Mouse (Mus musculus) frontal cortex, adult 2 months (tissue): ENCODE results near the gene Trak1. TPM values are rescaled to one million over a fixed set of nuclear protein-coding genes. Genes with fewer than 3 reads are reported as not detected.

Experiments
- DNase-seq, 2 experiments: peaks; one replicate each; pipeline ENCODE4 v3.0.0; 2022; ENCODE audit warnings: low spot score in 1 of 2; ENCODE audit errors: extremely low spot score in 1 of 2
- polyA plus RNA-seq: library from polyadenylated mRNA; depleted of rRNA; stranded (reverse); fragments of >200 nt; gene quantifications from 2 replicates; pipeline ENCODE4 v1.2.3, GENCODE M21; 2012

Gene Trak1
- polyA plus RNA-seq, 1 experiment: 139 TPM

DNA sequence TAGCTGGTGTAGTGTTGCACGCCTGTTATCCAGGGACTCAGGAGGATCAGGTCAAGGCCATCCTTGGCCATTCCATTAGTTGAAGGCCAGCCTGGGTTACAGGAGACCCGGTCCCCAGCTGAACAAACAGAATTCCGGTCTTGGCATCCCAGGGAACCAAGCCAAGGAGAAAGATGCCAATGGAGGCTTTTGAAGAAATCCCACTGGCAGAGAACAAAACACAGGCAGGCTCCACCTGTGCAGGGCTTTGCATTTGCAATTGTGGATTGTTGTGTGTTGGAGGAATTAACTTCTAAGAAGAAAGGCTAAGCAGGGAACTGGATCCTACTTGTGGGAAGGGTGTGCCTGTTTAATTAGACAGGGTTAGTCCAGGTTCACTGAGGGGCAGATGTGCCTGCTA lies 47.0 kb downstream of the Trak1 start:
- no peak for DNase-seq

DNA sequence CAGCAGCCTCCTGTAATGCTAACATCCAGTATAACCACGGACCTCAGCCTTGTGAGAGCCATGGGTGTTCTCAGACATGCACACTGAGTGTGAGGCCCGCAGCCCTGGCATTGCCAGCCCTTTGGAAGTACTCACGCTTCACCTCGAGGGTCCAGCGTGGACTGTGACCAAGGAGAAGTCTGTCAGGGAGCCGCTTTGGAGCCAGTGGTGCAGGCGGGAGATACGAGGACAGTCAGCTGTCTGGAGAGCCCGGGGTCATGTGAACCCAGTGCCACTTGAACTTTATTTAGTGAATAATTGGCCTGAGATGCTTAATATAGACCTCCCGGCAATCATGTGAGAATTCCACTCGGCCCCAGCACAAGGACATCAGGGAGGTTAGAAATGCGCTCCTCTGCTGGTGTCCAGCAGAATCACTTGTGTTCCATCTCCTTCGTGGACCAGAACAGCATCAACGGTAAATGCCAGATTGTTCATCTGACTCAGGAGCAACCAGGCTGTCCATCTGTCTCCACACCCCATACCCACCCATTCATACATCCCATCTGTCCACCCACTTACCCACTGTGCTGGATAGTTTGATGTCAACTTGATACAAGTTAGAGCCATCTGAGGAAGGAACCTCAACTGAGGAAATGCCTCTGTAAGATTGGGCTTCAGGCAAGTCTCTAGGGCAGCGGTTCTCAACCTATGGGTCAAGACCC lies 48.3 kb downstream of the Trak1 start:
- DNase-seq: no peak

DNA sequence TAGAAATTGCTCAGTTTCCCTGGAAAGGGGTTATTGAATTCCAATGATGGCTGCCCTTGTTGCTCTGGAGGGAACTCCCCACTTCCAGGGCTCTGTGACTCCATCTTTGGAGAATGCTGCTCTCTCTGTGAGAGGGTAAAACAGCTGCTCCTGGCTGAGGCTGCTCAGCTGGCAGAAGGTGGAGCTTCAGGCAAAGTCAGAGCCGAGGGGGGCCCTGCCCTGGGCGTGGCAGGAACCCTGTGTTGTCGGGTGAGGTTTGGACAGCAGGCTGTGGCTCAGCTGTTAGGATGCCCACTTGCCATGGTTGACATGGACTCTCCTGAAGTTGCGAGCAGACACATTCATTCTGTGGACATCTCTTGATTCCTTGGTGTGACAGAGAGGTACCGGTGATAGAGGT lies 49.3 kb downstream of the Trak1 start:
- DNase-seq: no peak

DNA sequence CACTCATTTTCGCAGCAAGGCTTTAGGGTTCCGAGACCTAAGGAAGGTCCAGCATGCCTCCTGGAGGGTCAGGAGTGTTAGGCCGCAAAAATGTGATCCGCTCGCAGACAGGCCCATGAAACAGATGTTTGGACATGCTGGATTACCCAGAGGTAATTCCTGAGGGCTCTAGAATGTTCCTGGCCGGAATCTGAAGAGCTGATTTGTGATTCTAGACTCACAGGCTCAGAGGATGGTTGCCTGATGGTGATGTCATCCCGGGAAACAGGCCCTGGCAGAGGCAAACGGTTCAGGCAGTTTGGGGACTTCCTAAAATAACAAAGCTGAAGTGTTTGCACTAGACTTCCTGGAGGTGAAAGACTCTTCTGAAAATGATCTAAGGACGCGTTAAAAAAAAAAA lies 50.7 kb downstream of the Trak1 start:
- DNase-seq: no peak

DNA sequence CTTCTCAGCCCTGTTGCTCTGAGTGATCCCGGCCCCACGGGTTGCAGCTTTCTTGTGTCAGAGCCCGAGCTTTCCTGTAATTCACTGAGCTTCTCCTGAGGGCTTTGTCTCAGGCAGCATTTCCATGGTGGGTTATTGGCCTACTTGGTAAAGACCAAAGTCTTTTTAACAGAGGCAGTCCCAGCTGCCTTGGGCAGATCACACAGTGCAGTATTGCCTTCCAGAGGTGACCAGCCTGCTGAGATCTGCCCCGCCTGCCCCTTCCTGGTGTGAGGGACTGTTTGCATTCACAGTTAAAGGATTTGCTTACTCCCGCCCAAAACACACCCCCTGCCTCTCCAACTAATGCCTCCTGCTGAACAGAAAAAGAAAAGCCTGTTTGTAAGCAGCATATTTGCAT lies 51.2 kb downstream of the Trak1 start:
- DNase-seq: no peak

DNA sequence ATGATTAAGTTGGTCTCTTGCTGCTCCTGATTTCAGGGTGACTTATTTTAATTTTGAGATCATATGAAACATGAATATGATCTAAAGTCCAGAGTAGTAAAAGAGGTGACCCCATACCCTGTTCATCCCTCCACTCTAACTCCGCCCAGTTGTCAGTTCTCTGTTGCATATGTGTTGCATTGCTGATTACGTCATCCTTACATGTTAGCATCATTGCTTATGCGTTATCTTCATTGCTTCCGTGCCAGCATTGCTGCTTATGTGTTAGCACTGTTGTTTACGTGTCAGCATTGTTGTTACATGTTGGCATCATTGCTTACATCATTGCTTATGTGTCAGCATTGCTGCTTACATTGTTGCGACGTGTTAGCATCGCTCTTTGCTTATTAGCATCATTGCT lies 51.8 kb downstream of the Trak1 start:
- DNase-seq: no peak

DNA sequence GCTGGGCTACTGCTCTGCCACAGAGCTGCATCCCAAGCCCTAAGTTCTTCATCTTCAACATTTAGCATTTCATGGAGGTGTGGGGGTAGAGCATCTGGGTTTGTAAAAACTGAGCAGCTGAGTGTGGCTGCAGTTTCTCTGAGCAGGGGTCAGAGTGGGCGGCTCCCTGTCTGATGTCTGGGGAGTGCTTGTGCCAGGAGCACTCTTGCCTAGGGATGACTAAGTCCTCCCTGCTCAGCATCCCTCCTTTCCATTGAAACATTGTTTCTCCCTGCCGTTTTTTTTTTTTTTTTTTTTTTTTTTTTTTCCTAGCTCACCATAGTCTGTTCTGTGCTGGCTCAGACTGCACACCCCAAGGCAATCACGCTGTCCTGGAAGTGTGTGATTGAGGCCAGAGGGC lies 53.3 kb downstream of the Trak1 start:
- DNase-seq: no peak

DNA sequence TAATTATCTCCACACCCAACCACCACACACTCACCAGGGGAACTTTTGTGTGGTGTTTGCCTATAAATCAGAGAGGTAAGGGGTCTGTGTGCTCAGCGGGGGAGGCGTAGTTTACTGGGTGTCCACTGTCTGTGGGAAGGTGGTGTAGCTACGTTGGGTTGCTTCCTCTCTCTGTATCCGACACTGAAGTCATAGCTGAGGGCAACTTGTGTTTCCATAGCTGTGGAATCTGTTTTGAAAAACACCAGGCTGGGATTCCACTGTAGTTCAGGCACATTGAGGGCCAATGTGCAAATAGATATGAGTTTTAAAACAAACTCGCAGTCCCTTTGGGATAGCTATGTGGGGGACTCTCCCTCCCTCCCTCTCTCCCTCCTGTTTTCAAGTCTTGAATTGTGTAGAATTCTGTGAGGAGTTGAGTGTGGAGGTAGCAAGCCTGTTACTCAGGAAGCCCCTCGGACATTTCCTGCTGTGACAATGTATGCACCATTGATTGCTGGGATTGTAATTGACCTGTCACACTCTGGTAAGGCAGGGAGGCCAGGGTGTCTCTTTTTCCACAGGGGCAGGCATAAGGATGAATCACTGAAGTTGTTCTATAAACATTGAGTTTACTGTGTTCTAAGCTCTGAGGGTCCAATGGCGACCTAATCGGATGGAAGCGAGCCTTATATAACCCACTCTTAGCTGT lies 54.2 kb downstream of the Trak1 start:
- no peak for DNase-seq

DNA sequence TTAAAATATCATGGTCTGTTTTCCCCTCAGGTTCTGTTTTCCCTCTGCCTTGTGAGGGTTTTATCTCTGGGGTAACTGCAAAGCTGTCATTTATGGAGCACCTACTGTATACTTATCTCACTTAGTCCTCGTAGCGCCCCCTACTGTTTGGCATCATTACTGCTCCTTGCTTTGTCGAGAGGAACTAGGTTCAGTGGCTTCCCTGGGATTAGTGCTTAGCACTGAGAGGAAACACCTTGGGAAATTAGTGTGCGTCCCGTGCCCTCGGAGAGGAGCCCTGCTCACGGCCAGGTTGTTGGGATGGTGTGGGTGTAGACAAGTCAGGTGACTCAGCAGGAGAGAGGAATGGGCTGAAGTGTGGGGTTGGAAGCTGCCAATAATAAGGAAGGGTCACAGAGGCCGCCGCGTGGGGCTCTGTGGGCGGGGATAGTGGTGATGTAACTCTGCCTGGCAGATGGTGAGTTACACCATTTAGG lies 54.9 kb downstream of the Trak1 start:
- peak in 1 of 2 experiments; percentile 57 for DNase-seq

DNA sequence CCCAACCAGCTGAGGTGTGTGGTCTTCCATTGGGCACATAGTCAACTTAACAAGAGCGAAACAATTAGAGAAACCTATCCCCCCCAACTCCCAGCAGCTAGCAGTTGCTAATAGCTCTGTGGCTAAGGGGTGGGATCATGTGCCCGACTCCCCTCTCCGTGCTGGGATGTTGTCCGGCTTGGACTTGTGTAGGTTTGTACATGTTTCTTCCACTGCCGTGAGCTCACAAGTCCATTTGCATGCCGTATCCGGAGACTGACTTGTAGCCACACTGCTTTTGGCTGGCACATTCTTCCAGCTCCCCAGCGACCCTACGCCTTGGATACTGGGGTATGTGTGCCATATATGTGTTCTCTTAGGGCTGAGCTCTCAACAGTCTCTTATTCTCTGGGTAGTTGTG lies 55.4 kb downstream of the Trak1 start:
- no peak for DNase-seq

DNA sequence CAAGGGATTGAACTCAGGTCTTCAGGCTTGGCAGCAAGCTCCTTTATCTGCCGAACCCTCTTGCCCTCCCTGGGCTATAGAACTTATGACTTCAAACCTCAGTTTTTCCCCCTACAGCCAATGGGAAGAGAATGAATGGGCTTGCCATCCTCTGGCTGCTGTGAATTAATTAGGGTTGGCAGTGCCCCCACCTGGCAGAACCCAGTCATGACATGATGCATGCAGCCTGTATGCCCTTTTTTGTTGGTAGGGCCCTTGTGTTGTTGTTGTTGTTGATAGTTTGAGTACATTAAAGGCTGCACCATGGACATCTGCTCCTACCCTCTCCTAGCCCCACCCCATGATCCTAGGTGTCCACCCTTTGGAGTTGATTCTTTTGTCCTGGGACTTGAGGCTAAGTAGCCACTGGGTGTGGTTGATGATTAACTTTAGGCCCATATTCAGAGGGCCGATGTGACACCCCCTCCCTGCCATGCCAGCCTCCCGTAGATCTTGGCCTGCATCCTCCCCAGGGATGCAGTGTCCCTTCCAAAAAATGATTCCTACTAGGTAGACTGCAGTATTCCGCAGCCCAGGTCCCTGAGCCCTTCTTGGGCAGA lies 57.6 kb downstream of the Trak1 start:
- no peak for DNase-seq

DNA sequence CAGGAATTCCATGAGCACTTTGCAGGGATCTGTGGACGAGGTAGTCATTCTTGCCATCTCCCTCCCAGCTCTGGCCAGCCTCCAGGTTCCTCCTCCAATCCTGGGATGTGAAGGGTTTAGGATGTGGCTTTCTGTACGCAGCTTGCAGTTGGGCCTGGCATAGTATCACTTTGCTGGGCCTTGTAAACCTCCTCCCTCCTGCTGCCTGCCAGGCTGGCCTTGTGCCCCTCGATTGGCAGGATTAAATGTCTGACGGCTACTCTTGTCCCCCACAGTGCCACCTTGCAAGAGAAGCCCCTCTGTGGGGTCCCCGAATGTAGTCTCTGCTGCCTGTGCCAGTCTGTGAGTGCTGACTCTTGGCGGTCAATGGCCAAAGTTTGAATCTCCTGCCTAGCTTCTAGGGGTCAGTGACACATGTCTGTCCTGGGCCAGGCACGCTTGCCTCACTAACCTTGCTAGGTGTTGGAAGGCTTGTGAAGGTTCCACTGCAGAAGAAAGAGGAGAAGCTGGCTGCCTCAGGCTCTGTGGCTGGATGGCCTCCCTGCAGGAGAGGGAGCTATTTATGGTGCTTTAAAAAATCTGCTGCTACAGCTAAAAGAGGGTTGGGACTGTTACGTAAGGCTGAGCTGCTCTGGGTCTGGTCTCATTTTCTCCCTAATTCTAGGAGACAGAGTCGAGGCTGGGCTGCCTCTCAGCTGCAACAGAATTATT lies 58.3 kb downstream of the Trak1 start:
- peak; percentile 81 to 89 for DNase-seq

DNA sequence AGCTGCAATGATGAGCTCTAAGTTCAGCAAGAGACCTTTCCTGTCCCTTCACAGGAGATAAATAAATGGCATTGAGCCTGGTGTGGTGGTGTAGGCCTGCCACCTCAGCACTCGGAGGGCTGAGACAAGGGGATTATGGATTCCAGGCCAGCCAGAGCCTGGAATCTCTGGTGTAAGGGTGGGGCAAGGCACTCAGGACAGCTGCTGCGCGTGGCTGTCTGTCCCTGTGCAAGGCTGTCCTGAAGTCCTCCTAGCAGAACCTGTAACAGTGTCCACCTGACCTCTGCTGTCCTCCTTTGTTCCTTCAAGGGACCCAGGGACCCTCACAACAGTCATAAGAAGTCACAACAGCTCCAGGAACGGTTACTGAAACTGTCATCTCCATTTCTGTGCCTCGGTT lies 59.8 kb downstream of the Trak1 start:
- DNase-seq: no peak

DNA sequence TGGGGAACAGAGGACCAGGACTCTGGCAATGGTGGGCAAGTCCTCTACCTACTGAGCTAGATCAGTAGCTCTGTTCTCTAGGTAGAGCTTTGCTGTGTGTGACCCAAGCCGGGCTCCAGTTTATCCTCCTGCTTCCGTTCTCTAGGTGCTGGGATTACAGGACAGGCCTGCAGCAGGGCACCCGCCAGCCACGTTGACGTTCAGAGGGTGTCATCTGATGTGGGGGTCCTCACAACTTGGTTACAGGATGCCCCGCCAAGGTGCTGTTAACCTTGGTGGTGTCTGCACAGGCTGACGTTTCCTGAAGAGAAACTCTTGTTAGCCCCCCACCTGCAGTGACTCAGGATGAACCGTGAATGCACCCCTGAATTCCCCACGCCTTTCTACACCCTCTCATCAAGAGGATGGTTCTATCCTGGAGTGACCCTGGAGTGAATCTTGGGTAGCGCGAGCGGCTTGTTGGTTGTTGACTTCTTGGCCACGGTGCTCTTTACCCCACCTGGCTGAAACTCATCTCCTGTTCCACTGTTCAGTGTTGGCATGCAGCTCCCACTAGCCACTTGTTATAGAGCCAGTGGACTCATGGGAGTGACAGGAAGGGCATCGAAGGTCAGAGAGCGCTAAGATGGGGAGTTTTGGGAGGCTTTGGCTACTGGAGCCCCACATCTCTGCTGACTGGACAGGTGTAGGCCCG lies 60.4 kb downstream of the Trak1 start:
- DNase-seq: no peak

DNA sequence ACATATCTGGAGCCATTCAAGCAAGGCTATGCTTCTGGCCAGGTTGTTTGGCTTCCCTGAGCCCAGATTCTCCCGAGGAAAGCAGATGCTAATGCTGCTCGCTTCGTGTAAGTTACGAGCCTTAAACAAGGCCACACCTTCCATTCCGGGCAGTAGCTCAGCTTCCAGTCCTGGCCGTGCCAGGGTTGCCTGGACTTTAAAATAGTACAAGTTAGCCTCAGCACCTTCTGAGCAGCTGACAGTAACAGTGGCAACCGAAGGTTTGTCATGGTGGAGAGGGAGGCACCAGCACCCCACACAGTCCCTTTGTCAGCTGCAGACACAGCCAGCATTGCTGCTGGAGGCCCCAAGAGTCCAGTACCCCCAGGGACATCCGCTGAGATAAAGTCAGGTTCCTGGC lies 61.1 kb downstream of the Trak1 start:
- DNase-seq: no peak

DNA sequence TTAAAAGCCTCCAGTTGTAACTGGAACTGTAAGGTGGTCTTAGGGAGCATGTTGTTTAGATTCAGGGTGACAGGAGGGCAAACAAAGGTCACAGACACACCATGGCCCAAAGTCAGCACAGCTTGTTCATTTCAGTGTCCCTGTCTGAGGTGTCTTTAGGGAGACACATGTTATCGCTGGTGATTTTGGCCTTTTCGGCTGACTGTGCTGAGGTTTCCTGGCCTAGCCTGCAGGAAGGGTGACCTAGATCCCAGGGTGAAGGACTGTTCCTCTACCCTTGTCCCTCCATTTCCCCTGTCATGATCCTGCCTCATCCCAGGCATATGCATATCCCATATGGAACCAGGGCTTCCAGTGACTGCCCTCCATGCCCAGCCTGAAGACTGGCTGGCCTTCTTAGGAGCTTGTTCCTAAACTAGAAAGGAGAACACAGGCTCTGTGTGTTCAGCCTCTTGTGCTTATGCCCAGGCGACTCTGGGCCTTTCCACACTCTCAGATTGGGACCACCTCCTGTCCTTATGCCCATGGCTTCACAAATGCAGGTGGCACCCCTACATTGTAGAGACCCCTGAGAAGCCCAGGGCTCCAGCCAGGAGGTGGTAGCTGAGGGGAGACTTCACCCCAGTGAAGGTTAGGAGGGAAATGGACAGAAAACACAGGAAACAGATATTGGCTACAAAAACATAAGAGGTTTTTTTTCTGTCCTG lies 62.1 kb downstream of the Trak1 start:
- no peak for DNase-seq

DNA sequence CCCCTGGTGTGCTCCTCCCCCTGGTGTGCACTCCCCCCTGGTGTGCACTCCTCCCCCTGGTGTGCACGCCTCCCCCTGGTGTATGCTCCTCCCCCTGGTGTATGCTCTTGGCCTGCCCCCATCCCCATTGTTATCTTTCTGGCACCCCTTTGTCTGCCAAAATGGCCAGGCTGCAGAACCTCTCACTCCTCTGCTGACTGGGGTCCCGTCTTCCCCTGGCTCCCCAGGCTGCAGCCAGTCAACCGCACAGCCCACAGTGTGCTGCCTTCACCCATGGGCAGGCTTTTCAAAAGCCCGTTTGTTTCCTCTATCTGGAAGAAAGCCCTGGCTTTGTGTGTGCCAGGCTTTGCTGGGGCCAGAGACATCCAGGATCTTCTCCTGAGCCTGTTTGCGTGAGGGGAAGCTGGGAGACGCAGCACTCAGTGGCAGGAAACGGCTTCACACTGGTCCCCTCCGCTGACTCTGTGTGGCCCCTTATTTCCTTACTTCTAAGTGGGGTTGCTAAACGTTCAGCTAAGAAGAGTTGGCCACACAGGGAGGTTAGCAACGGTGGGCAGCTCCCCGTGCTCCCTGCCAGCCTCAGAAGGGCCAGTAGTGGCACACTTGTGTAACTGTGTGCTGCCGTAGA lies 63.1 kb downstream of the Trak1 start:
- DNase-seq: peak in 1 of 2 experiments; percentile 72

DNA sequence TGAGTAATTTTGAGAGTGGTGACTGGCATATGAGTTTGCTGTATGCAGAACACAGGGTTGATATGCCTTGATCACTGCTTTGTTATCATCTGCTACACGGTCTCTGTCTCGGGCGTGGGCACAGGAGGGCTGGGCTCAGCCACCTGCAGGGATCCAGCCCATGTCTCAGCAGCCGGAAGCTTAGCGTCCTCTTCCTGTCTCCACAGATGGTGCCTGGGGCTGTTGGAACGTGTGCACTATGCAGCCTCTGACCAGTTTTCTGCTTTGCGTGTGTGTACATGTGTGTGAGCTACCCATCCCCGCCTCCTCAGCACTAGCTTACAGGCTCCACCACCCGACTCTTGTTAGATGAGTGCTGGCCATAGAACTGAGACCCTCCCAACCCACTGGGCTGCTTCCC lies 63.7 kb downstream of the Trak1 start:
- no peak for DNase-seq

DNA sequence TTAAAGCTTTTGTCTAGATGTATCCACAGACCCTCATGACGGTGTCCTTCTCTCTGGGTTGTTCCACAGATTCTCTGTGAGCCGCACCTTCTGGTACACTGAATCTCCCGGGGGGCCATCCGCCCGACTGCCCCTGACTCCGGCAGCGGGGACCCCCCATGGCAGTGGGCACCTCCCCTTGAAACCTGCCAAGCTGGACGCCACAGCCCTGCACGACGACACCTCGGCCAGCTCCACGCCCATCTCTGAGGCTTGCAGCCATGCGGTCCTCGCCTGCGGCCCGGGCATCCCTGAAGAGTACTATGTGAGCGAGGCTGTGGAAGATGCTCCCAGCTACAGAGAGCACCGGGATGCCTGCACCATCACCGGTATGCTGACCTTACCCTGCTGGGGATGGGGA lies 66.6 kb downstream of the Trak1 start:
- DNase-seq: no peak
